Mouse (Mus musculus) left cerebral cortex, postnatal 10 days (tissue): ENCODE results near the gene Tbc1d1. TPM values are rescaled to one million over a fixed set of nuclear protein-coding genes. Genes with fewer than 3 reads are reported as not detected.

ENCODE experiments used
- DNase-seq, 2 experiments: peaks; one replicate each; pipeline ENCODE4 v3.0.0; 2021 to 2022; ENCODE audit warnings: low spot score in 2 of 2, mixed read lengths in 1 of 2; ENCODE audit errors: extremely low spot score in 1 of 2
- intact Hi-C: fragments of 180-260 bp; cut with DNase I; formaldehyde crosslinking; loops from one replicate; pipeline ENCODE4 v1.15.1; 2025
- total RNA-seq, 2 experiments: library from RNA; stranded (reverse); gene quantifications; 2 replicates each; pipeline ENCODE4 v1.2.3; 2021

The Tbc1d1 gene
- total RNA-seq, 2 experiments from 2014 or later: 14.0 to 15.4 TPM

DNA sequence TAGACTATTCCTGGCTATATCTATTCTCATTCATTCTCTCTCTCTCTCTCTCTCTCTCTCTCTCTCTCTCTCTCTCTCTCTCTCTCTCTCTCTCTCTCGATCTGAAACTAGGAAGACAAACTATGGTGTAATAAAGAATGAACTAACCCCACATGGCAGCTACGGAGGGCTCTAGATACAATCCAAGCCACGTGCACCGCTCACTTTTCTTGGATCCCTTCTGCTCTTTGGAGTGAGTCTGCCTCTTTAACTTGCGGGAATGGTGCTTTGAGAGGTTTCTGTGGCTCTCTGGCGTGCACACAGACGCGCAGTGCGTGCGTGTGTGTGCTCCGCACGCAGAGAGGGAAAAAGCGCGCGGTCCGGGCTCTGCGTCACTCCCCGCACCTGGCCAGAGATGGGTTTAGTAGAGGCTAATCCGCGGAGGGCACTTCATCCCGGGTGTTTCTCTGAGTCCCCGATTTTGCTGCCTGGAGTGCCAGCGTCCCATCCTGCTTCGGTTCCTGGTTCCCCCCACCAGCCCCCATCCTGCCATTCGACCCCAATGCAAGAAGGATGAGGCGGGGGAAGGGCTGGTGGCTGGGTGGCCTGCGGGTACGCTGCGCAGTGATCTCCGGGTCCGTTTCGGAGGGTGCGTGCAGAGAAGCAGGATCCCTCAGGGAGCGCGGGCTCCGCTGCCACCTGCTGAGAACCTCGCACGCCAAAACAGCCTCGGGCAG lies 3.1 kb downstream of the Tbc1d1 start:
- DNase-seq: peak; percentile 26 to 60
- intact Hi-C loops: no loop called here

DNA sequence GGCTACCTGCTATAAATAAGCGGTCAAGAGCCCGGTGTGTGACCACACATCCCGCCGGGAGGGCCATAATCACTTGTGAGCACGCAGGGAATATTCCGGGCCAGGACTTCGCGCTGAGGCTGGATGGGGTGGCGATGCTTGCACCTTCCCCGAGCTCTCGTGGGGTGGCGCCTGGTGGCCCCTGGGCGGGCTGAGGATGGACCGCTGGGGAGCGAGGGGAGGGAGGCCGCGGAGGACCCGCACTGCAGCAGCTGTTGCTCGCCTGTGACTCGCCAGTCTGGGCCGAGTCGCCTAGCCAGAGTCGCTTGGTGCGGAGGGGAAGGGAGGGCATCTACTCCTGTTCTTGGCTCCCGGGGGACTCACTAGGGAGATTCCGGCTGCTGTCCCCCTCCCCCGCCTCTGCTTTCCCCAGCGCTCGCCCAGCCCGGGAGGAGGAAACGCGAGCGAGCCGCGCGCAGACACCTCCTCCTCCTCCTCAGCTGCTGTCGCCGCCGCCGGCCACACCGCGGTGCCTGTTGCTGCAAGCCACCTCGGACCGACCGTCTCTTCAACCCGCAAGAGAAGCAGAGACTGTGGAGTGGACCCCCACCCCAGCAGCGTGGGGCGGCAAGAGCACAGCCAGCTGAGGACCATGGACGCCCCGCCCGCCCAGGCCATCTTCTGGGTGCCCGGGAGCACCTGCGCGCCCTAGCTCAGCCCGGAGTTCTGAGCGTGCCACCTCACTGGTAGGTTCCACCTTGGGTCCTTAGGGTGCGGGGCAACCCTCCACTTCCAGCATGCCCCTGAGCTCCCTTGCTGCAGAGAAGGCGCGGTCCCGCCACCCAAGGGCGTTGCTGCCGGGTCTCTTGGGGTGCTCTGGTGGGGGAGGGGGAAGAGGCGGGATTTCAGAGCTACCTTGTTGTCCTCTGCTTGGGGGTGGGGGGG lies 3.9 kb downstream of the Tbc1d1 start:
- intact Hi-C loops: no loop called here
- peak; percentile 46 to 88 for DNase-seq

DNA sequence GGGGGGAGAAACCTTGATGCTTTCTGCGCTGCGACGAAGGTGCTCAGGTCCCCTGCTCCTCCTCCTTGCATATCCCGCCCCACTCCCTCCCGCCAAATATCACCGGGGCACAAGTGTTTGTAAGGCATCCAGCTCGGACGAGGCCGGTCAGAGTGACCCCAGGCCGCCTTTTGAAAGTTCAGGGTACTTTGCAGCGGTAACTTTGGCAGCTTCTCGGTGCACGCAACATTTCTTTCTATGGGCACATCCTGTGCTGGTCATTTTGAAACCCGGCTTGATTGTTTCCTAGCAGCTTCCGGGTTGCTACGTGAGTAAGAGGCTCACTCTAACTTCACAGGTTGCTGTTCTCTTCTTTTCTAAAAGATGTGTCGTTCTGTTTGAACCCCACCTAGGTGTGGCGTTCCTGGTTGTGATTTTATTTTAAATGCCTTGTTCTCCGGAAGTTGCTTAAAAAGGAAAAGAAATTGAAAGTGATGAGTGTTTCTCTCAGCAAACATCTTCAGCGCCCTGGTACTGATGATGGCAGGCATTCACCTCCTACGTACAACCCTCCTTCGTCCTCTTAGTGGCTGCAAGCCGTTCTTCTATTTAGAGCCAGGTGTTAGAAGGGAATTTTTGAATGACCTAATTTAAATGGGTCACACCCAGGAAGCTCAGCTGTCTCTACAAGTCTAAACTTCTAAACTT lies 4.7 kb downstream of the Tbc1d1 start:
- intact Hi-C loops: no loop called here
- DNase-seq: no peak

DNA sequence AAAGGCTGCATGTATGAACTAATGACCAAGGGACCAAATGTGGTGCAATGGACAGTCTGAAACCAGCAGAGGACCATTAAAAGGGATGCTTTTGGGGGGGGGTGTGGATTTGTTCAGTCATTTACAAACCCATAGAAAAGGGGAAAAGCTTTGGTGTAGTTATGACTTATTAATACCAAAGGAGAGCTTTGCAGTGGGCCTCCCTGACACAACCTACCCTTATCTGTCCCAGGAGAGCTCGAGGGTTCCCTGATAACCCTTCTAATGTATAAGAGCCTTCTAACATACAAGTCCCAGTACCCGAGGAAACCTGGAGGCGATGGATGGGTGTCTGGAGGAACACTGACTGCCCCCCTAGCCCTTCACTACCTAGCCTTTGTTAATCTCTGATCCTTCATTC lies 5.8 kb downstream of the Tbc1d1 start:
- no peak for DNase-seq
- intact Hi-C loops: no loop called here

DNA sequence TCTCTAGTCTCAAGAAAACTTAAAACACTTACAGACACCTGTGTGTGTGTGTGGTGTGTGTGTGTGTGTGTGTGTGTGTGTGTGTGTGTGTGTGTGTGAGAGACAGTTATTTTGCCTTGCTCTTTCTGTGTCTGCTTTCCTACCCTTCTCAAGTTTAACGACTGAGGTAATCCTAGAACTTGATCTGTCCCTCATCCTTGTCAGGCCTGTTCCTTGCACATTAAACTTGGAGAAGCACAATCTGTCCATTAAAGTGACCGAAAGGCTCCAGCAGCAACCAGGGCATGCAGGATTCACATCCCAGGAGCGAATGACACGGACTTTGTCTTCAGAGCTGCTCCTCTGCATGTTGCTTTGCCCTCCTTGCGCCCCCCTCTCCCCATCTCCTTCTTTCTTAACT lies 6.5 kb downstream of the Tbc1d1 start:
- intact Hi-C loops: no loop called here
- DNase-seq: no peak

DNA sequence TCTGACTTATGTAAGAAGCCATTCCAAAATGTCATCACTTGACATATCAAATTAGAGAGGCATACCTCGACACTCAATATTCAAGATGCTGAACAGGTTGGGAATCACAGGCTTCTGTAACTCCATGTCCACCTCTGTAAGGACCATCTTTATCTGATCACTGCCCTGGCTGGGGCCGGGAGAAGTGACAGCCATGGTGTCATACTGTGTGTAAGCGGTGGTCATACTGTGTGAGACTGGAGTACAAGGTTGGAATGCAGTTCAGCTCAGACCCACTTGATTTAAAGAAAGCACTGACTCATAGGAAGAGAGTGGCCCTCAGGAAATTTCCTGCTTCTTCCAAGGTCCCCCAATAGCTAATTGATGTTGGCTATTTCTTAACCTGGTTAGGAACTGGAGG lies 8.3 kb downstream of the Tbc1d1 start:
- no peak for DNase-seq
- intact Hi-C loops: no loop called here

DNA sequence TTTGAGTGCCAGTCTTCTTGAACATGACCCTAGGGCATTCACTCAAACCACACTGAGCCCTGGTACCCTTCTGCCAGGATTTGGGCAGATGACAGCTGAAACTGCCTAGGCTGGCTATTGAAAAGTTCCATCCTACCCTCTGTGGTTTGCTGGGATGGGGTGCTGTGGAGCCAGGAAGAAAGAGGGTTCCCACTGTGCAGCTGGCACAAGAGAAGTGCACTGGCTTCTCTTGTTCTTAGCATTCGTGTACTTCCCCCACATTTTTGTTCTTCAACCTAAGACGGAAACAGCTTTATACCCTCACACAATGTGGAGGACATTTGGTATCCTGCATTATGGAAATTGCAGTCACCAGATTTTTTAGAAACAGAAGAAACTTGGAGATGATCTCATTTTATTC lies 9.7 kb downstream of the Tbc1d1 start:
- no peak for DNase-seq
- intact Hi-C loops: no loop called here

DNA sequence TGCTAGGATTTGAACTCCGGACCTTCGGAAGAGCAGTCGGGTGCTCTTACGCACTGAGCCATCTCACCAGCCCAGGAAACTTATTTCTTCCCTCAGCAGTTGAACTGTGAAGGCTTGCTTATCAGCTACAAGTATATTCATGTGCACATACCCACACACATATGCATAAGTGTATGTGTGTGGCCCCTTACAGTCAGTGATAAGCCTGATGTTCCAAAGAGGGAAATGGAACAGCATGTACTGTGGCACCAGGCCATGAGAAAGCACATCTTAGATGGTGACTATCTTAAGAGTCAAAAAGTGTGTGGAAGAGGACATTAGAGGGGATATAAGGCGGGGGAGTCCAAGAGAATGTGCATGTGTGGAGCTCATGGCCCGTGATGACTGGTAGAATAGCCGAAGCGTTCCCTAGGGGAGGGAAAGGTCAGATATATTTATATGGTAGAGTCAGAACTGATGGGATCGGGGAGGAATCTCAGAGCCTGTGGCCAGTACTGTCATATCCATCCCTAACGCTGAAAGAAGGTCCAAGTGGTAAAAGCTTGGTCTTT lies 13.0 kb downstream of the Tbc1d1 start:
- DNase-seq: no peak
- intact Hi-C loops: no loop called here

DNA sequence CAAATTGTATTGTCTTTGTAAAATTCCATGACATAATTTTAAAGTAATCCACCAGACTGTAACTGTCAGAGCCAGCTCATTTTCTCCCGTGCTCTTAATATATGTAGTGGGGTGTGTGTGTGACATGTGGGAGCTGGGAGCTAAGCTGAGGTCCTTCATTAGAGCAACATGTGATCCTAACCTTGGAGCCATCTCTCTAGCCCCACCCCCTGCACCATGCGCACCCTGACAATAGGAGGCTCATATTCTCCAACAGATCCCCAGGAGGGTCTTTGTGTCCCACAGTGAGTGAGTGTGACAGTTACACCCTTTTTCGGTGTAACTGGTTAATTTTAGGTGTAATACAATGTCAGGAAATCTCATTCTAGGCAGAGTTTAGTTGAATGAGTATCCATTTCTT lies 16.8 kb downstream of the Tbc1d1 start:
- no peak for DNase-seq
- intact Hi-C loops: no loop called here

DNA sequence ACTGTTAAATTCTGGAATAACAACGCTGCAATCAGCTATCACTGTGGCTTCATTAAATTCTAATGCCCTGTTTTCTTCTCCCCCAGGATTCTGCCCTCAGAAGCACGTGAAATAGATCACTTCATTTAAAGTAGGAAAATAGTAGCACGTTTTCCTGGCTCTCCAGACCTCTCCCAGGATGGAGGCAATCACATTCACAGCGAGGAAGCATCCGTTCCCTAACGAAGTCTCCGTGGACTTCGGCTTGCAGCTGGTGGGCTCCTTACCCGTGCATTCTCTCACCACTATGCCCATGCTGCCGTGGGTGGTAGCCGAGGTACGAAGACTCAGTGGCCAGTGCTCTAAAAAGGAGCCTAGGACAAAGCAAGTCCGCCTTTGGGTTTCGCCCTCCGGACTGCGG lies 17.2 kb downstream of the Tbc1d1 start:
- no peak for DNase-seq
- intact Hi-C loops: no loop called here

DNA sequence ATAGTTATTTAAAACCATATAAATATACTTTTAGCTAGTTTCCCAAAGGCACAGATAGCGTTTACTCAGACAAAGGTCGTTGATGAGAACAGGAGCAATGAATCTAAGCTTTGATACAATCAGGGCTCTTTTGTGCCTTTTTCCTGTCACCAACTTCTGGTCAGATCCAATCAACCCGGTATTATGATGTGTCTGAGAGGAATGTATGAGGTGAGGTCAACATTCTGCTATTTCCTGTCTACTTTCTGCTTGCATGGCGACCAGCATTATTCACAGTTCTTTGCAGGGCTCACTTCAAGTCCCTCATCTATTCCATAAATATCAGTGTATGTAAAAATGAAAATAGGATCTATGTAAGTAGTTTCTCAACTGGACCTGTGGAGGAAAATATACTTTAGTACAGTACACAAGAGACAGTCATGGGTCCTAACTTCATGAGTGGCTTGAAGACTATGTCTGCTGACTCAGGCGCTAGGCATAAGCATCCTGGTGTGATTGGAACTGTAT lies 18.4 kb downstream of the Tbc1d1 start:
- DNase-seq: no peak
- intact Hi-C loops: no loop called here

DNA sequence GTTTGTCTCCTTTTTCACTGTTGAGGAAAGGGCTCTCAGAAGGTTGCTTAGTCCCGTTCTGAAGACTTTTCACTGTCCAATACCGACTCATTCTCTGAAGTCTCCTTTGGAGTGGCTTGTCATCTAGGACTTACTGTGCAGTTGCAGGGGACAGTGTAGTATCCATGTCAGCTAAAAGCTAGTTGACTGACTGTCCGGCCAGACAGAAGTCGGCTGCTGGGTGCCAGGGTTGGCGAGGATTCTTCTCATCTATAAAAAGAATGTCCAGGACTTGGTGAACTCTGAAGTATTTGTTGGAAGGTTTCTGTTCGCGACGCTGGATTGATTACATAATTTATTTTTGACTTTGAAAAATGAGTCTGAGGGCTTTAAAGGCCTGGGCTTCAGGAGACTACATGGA lies 24.4 kb downstream of the Tbc1d1 start:
- intact Hi-C loops: no loop called here
- no peak for DNase-seq

DNA sequence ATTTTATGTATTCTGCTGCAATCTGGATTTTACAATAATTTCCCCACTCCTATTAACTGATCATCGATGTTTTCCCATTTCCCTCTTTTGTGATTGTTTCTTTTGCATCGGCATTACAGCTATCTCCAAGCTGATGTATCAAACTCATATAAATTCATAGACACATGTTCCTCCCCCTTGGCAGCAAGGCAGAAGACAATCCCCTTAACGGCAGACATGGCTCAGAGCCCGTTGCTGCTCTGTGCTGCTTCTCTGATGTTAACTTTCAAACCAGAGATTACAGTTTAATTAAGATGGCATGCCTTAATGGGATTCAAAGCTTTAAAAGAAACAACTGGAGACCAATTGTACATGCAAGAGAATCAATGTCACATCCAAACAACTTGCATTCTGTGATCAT lies 27.6 kb downstream of the Tbc1d1 start:
- intact Hi-C loops: no loop called here
- no peak for DNase-seq

DNA sequence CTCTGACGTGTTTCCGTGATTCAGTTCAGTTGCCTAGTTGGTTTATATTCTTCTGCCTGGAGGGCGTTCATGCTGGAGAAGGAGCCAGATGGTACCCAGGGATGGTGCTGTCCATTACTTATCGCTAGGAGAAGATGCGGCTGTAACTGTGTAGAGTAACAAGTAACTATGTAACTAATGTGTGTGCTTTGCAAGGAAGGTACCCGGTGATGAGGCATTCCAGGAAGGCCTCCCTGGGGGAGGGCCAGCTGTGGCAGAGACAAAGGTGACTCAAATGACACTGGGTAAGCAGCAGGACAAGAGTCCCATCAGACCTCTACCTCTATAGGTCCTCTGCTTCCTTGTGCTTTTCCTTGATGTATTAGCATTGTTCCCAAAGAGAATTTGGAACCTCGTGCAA lies 29.2 kb downstream of the Tbc1d1 start:
- intact Hi-C loops: no loop called here
- DNase-seq: no peak

DNA sequence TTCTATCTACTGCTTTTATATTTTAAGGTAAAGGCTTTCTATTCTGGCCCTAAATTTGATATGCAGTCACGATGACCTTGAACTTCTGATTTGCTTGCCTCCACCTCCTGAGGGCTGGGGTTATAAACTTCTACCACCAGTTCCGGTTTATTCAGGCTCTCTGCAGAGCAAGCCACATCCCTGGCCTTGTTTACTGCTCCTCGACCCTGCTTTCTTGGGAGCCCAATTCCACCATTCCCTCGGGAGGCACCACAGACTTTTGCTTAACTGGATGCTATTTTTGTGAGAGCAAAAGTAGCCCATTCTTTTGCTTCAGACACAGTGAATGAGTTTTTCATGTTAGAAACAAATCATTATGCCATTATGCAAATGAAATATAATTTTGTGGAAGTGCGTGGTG lies 30.5 kb downstream of the Tbc1d1 start:
- DNase-seq: peak in 1 of 2 experiments; percentile 46

DNA sequence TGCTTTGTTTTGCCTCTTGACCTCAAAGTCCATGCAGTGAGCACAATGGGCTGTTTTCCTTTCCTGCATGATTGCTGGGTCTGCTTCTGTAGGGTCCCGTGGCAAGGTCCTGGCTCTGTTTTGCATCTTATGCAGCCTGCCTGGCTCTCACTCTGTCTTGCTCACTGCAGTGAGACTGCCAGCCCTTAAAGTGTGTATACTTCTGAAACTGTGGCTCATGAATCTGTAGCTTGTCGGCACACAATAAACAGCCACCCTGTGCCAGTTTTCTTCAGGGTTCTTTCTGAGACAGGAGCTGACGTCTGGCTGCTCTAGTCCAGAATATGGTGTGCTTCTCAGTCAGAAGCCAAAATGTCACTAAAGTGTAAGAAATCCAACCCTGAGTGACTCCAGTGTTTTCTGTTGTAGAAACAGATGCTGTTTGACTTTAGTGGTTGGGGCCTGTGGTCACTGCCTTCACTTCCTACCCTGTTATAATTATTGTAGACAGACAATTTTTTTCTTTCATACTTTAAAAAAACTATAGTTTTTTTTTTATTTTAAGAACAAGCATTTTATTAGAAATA lies 32.1 kb downstream of the Tbc1d1 start:
- no peak for DNase-seq
- intact Hi-C loops: no loop called here

More for the DNA sequence above, 30.5 kb downstream of the Tbc1d1 start:
- intact Hi-C loops: no loop called here

DNA sequence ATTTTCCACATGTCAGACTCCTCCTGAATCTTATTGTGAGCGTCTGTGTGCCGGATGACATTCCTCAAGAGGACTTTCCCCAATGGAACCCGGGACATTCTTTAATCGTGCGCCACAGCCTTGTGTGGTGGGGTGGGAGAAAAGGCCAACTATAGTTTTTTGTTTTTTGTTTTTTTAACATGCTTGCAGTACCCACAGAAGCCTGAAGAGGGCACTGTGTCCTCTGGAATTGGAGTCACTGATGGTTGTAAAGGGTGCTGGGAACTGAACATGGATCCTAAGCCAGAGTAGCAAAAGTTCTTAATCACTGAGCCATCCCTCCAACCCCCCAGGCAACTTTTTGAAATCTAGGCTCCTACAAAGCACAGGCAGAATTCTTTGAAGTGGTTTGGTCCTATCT lies 34.8 kb downstream of the Tbc1d1 start:
- DNase-seq: no peak
- intact Hi-C loops: no loop called here

DNA sequence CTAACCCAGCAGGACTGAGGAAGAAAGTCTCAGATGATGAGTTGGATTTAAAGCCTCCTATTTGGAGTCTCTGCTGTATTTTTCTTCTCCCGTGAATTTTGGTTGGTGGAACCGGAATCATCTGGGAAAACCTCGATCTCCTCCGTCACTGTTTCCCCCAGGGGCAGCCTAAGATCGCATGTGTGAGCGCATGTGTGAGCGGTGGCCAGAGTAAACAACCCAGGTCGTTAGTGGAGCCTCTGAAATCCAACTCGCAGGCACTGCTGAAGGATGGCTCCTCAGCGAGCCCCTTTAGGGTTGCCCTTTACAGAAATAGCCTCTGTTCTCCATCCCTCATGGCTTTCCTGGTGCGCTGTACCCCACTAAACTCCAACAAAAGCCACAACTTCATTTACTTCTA lies 37.2 kb downstream of the Tbc1d1 start:
- peak in 1 of 2 experiments; percentile 53 for DNase-seq
- intact Hi-C loops: no loop called here
